Mouse (Mus musculus): Measurements from ENCODE around the gene Pdzrn3.
A peak's percentile ranks its signal among the peaks of the same experiment; 100 is the strongest.

Pdzrn3 gene

GRCm38 (mm10) chr6:101259411-101259810, 118.3 kb downstream of the Pdzrn3 start:
- DNase-seq (ENCODE audit: low read depth, low spot score): no peak

DNA sequence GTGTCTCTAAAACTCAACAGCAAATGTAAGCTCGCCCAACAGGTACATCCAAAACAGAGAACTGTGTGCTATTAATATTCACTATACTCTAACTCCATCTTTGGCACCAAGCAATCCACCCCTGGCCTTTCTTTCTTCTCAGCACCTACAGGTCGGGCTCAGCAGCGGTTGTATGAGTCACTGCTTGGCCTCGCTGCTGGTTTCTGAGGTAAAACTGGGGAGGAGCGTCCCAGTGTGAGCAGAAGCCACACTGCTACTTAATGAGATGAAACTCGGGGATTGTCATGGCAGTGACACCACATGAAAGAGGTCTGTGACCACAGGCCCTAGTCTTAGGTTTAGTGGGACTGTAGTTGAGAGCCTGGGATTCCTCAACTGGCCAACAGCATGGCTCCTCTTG, 120.3 kb downstream of the Pdzrn3 start:
- no peak for DNase-seq (ENCODE audit: low read depth, low spot score)

DNA sequence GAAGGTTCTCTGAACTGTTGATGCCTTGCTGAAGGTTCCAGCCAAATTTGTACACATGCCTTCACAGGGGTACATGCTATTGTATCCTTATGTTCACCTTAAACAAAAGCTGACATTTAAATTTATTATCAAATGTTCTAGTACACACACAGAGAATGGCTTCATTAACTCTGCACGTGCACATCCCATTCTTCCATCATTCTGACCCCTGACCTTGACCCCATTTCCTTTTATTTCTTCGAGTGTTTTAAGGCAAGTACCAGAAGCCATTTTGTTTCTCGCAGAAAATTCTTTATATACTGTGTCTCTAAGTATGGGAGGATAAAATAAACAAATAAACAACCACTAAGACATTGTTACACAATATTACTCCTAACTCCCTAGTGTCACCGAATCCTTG, 123.0 kb downstream of the Pdzrn3 start:
- DNase-seq (ENCODE audit: low read depth, low spot score): no peak

DNA sequence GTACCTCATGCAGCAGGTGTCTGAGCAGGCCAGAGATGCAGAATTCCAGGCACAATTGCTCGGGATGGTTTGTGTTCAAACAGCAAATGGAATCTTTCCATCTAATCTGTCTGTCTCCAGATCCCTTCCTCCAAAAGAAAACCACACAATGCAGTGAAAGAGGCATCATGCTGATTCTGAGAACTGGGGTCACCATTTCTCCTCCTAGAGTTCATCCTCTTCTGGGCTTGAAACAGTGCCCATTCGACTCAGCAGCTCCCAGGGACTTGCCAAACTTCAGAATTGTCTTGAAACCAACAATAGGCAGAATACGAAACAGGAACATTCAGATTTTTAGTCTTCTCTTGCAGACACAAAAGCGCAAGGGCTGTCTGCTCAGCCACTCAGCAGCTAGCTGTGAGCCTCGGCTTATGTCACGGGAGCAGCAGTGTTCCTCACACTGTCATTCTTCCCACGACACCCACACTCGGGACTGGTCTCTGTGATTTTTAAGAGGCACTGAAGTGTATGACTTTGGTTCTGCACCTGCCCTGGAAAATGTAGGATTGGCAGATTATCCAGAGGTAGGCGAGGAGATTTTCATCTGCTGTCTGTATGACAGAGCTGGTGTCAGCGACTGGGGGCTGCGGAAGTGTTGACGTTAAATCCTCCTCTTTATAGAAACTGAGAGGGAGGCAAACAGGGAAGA, 125.6 kb downstream of the Pdzrn3 start:
- DNase-seq (ENCODE audit: low read depth, low spot score): peak; percentile 81

GRCm38 (mm10) chr6:101251160-101251559, 126.5 kb downstream of the Pdzrn3 start:
- no peak for DNase-seq (ENCODE audit: low read depth, low spot score)

- no peak for DNase-seq (ENCODE audit: low read depth, low spot score)
These were observed 131.6 kb downstream of the Pdzrn3 start for GRCm38 (mm10) chr6:101246137-101246536.

DNA sequence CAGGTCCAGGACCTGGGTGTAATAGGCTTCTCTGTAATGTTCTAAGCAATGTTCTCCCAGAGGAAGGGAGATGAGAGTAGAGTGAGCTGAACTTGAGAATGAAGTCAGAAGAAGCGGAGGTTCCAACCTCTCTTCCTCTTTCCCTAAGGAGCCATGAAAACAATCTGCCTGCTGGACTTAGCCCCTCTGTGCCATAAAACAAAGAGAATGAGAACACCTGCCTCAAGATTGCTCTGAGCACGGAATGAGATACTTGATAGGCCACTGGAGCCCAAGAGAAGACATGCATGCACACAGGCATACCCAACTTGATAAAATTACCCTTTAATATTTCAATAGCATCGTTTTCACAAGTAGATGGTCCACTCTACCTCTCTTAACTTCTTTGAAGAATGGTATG, 133.3 kb downstream of the Pdzrn3 start:
- no peak for DNase-seq (ENCODE audit: low read depth, low spot score)

- no peak for DNase-seq (ENCODE audit: low read depth, low spot score)
These were observed 134.4 kb downstream of the Pdzrn3 start for GRCm38 (mm10) chr6:101243189-101243815.

DNA sequence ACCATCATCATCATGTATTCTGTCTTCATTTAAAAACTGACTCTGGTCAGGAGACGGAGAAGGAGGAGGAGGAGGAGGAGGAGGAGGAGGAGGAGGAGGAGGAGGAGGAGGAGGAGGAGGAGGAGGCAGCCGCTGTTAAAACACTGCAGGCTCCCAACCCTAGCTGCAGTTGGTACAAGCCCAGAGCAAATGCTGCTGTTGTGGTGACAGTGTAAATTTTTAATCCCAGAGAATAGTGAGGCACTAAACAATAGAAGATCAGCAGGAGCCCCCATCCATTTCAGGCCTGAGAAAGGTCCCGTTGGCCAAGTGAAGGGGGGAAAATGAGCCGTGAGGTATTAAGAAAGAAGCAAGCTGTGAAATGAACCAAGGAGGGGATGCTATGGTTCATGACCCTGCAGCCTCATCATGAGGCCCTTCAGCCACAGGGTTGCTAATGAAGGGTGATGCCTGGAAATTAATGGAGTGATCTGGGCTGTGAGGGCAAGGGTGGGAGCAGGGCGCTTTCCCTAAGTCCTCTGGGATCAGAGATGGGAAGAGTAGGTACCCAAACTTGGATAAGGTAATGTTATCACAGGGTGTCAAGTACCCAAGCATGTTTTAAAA, 141.0 kb downstream of the Pdzrn3 start:
- DNase-seq (ENCODE audit: low read depth, low spot score): no peak

DNA sequence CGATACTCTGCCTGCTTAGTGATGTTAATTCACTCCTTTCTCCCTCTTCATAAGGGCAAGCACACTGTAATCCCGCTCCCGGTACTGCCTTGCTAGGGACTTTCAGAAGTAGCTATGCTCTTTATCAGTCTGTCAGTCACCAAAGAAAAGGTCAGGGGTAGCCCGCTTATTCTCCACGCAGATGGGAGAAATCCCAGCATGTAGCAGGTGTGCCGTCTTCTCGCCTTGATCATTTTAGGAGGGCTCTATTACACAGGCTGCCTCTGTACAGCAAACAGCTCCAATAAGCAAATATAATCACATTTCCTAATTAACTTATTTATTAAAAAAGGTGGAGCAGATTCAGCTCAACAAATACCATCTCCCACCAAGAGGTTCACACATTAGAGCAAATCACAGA, 141.5 kb downstream of the Pdzrn3 start:
- no peak for DNase-seq (ENCODE audit: low read depth, low spot score)

DNA sequence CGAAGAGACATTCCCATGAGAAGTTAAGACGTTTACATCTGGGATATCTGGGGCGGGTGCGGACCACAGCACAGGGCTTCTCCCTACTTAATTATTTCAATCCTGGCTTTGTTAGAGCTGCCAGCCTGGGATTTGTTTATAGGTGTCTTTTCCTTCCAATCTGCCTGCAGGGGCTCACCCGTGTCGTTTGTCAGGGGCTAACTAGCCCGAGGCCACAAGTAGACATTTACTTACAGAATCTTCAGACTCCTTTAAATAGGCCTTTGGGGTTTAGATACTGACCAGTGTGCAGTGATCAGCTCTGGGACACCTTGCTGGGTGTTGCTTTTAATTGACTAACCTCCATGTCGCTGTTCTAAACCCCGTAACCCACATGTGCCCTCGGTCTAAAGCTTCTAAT, 143.3 kb downstream of the Pdzrn3 start:
- DNase-seq (ENCODE audit: low read depth, low spot score): no peak

DNA sequence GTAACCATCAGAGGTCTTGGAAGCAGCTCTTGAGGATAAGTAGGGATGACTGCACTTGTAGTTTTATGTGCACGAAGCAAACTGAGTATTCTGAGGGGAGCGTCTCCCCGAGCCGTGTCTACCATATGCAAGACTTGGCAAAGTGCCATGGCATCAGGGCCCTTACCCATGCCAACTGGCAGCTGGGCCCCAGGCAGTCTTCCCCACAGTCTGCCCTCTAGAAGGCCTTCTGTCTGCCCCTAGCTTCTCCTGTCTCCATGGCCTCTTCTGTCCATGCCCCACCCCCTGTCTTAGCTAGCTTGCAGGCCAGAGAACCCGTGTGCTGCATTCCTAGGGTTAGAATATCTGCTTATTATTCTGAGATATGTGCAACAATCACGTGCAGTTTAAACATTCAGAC, 144.0 kb downstream of the Pdzrn3 start:
- peak; percentile 20 for DNase-seq (ENCODE audit: low read depth, low spot score)

GRCm38 (mm10) chr6:101227294-101227855, 150.3 kb downstream of the Pdzrn3 start:
- peak; percentile 26 for DNase-seq (ENCODE audit: low read depth, low spot score)

DNA sequence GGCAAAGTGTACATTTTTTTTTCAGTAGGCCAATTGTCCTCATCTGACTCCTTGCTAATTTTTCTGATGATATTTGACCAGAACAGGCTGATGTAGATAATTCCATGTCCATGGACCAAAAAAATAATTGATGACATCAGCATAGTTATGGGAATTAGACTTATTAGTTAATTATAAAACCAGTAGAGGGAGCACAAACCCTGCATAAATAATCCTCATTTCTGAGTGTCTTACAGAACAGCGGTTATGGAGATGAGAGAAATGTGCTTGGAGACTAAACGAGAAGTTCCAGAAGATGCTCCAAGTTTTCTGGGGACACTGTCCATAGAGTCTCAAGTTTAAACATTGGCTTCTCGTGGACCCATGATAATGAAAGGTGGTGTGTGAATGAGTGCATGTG, 157.4 kb downstream of the Pdzrn3 start:
- DNase-seq (ENCODE audit: low read depth, low spot score): peak; percentile 20

GRCm38 (mm10) chr6:101219004-101219403, 158.7 kb downstream of the Pdzrn3 start:
- no peak for DNase-seq (ENCODE audit: low read depth, low spot score)

DNA sequence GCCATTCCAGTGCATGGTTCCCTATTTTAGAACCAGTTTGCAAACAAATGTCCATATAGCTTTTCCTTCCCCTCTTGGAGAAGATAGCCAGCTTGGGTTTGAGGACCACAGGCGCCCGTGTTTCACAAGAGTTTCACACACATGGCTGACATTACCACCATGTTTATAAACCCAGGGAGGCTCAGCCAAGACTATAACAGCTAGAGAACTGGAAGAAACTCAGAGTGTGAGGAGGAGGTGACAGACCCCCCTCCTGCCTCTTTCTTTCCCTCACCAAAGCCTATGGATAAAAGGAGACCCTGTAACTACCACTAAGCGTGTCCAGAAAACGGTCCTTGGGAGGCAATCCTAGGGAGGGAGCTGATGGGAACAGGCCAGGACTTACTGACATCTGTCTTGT, 159.5 kb downstream of the Pdzrn3 start:
- no peak for DNase-seq (ENCODE audit: low read depth, low spot score)

- DNase-seq (ENCODE audit: low read depth, low spot score): no peak
These were observed 159.9 kb downstream of the Pdzrn3 start for GRCm38 (mm10) chr6:101217756-101218155.

- peak; percentile 61 for DNase-seq (ENCODE audit: low read depth, low spot score)
These were observed 162.3 kb downstream of the Pdzrn3 start for GRCm38 (mm10) chr6:101215436-101215791.

GRCm38 (mm10) chr6:101214734-101215435, 162.8 kb downstream of the Pdzrn3 start:
- no peak for DNase-seq (ENCODE audit: low read depth, low spot score)

DNA sequence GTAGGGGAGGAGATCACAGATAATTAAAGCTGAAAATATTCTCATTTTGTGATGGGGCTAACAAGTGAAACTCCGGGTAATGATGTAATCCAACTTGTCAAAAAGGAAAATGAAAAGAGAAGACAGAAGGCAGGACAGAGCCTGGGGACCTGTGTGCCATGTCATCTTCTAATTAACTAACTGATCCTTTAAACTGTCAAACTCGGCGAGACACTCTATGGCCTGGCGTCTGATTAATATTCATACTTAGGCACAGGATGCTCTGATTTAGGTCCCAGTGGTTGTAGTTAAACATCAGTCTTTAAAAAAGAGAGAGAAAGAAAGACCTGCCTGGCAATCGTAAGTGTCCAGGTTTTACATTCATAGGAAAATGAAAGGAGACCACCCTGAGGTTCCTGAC, 164.6 kb downstream of the Pdzrn3 start:
- no peak for DNase-seq (ENCODE audit: low read depth, low spot score)

DNA sequence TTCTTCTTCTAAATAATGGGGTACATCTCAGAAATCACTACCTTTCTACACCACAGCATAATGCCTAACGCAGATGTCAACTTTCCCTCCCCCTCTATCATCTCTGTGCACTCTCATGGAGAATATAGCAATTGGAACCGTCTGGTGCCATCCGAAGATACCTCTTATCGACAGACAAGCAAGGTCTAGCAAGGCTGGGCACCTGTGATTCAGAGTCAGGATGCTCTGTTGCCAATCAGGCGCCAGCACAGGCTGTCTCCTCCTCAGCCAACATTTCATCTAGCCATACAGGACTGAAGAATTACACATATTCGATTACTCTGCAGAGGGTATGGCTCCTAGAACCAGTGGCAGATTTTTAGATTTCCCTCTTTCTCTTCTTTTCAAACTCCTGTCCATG, 165.6 kb downstream of the Pdzrn3 start:
- no peak for DNase-seq (ENCODE audit: low read depth, low spot score)

DNA sequence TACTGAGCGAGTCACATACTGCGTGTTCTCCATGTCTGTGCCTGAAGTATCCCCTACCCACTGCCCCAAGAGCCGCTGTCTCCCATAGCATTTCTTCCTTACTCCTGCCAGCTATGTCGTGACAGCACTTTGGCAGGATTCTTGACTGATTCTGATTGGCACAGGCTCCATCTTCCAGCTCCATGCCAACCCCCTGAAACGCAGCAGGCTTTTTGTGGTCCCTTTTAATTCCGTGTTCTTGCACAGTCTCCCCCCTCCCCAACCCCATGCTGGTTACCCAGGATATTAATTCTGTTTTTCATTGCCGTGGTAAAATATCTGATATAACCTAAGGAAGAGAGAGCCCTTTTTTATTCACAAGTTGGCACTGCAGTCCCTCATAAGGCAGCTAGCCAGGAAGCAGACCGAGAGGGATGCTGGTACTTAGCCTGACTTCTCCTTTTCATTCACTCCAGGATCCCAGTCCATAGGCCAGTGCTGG, 166.3 kb downstream of the Pdzrn3 start:
- peak; percentile 33 for DNase-seq (ENCODE audit: low read depth, low spot score)
